Mouse (Mus musculus) heart, adult 2 months (tissue): ENCODE results near the gene Arhgef10l.

Experiments used
- CTCF ChIP-seq: fragments of 200-600 bp; IDR thresholded peaks from 2 replicates; pipeline ENCODE4 v1.8.1; 2022; ENCODE audit warnings: antibody characterized with exemption, mild to moderate bottlenecking, moderate library complexity
- EP300 ChIP-seq: fragments of 200-500 bp; IDR thresholded peaks from 2 replicates; pipeline ENCODE4 v1.6.1; 2011; ENCODE audit warnings: low read depth, low read length, control low read depth; ENCODE audit not compliant: insufficient read depth
- POLR2A ChIP-seq: fragments of 200-500 bp; IDR thresholded peaks from 2 replicates; pipeline ENCODE4 v1.6.1; 2011; ENCODE audit warnings: mild to moderate bottlenecking, low read depth, low read length, control low read depth; ENCODE audit not compliant: insufficient read depth

DNA sequence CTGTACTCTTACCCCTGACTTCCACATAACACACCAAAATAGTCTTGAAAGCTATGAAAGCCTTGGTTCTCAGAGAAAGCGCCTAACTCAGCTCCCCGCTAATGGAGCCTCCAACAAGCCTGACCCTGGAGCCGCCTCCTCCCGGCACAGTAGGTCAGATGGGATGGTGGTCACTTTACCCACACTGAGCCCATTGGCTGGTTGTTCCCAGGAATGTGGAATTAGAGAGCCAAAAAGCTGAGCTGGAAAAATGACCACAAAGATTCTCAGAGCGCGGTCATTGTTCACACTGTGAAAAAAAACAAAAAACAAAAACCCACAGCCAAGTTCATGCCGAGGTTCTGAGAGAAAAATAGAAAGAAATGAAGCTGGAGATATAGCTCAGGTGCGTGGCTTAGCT is 9.3 kb downstream of the Arhgef10l start:
- TF ChIP-seq CTCF (no peak), POLR2A (no peak), EP300 (no peak)
